ENCODE assay signal across 12 mouse cellular contexts in genomic region chr8:94872576-94872975, GRCm38 (mm10). TPM values are rescaled to one million over a fixed set of nuclear protein-coding genes. Genes with fewer than 3 reads are reported as not detected.
DNase-seq lines count a peak whose midpoint lies in the region; ATAC-seq lines count a peak whose summit lies in the region.
"Had no signal": no experiment of that assay in that cellular context is flagged by ENCODE, and none has a peak within 500 bp of the region (broad histone marks: within the 10 kb centered on the region; RNA-seq: fewer than 3 reads in every experiment).

No protein-coding gene starts in this region.

- 71% methylated on average over 2 of the region's 2 CpGs for WGBS in heart, embryonic 14.5 days
- WGBS in midbrain, embryonic 13.5 days, result 73% methylated on average over 2 of the region's 2 CpGs
- 62% methylated on average over 2 of the region's 2 CpGs for WGBS in midbrain, embryonic 11.5 days
- 88% methylated on average over 2 of the region's 2 CpGs for WGBS in intestine, embryonic 16.5 days

- intact Hi-C loops in heart, postnatal 14 days (cut with DNase I), result no loop called here

- H3K4me2 ChIP-seq in heart, embryonic 14.5 days (ENCODE audit: low read length), result peak overlapping the region; percentile 97
- peak overlapping the region; percentile 19; the same call in 1 of the 2 replicates for H3K4me2 ChIP-seq in midbrain, embryonic 13.5 days (replicated peaks)
- no peak overlapping the region for H3K4me2 ChIP-seq in midbrain, embryonic 11.5 days
- peak overlapping the region; percentile 96 for H3K4me2 ChIP-seq in intestine, embryonic 16.5 days (ENCODE audit: low read depth, low read length)

- H3K4me3 ChIP-seq in heart, embryonic 14.5 days (ENCODE audit: control insufficient read depth in 1 of 2, insufficient read depth in 1 of 2, low read depth in 1 of 2, low read length in 2 of 2), result no peak overlapping the region
- no peak overlapping the region for H3K4me3 ChIP-seq in midbrain, embryonic 13.5 days (replicated peaks)
- H3K4me3 ChIP-seq in midbrain, embryonic 11.5 days (ENCODE audit: low read depth, low read length), result no peak overlapping the region
- peak overlapping the region; percentile 59 for H3K4me3 ChIP-seq in intestine, embryonic 16.5 days (ENCODE audit: low read length)

- H3K9ac ChIP-seq in heart, embryonic 14.5 days (ENCODE audit: low read length), result peak overlapping the region; percentile 21; the same call in 1 of the 2 replicates
- H3K9ac ChIP-seq in midbrain, embryonic 13.5 days (replicated peaks), result no peak overlapping the region
- H3K9ac ChIP-seq in midbrain, embryonic 11.5 days (ENCODE audit: low read length), result no peak overlapping the region
- peak overlapping the region; percentile 70 for H3K9ac ChIP-seq in intestine, embryonic 16.5 days (ENCODE audit: low read depth, low read length)

- peaks cover 45 to 67% of the 10 kb centered on the region in 2 experiments for H3K4me1 ChIP-seq in heart, embryonic 14.5 days (ENCODE audit: control insufficient read depth in 2 of 2, insufficient read depth in 2 of 2, low read length in 2 of 2)
- H3K4me1 ChIP-seq in midbrain, embryonic 13.5 days (replicated peaks), result peaks cover 67% of the 10 kb centered on the region
- peaks cover 17% of the 10 kb centered on the region for H3K4me1 ChIP-seq in midbrain, embryonic 11.5 days (ENCODE audit: control insufficient read depth, insufficient read depth, low read length)
- H3K4me1 ChIP-seq in intestine, embryonic 16.5 days (ENCODE audit: control insufficient read depth, insufficient read depth, low read length), result peaks cover 64% of the 10 kb centered on the region

- no peaks in the 10 kb centered on the region for H3K27me3 ChIP-seq in heart, embryonic 14.5 days (ENCODE audit: control insufficient read depth, insufficient read depth, low read length)
- peaks cover 32% of the 10 kb centered on the region for H3K27me3 ChIP-seq in midbrain, embryonic 13.5 days
- peaks cover 14% of the 10 kb centered on the region for H3K27me3 ChIP-seq in midbrain, embryonic 11.5 days (ENCODE audit: control insufficient read depth, insufficient read depth, low read length)
- H3K27me3 ChIP-seq in intestine, embryonic 16.5 days (replicated peaks; ENCODE audit: control insufficient read depth, insufficient read depth, low read length), result no peaks in the 10 kb centered on the region
- H3K27me3 ChIP-seq: Patski had no signal

- H3K36me3 ChIP-seq in heart, embryonic 14.5 days (ENCODE audit: control insufficient read depth, insufficient read depth, low read length), result peaks cover 8% of the 10 kb centered on the region
- H3K36me3 ChIP-seq in midbrain, embryonic 13.5 days, result 0 out of 2 replicates have a peak, but pooled peaks cover under 1% of the 10 kb centered on the region
- H3K36me3 ChIP-seq in midbrain, embryonic 11.5 days (ENCODE audit: control insufficient read depth, insufficient read depth, low read length), result no peaks in the 10 kb centered on the region
- H3K36me3 ChIP-seq in intestine, embryonic 16.5 days (ENCODE audit: control insufficient read depth, insufficient read depth, low read length), result 0 out of 2 replicates have a peak, but pooled peaks cover 5% of the 10 kb centered on the region

- ATAC-seq in heart, embryonic 14.5 days (ENCODE audit: insufficient number of reproducible peaks, insufficient read depth, low FRiP score, low read depth), result no peak
- ATAC-seq in midbrain, embryonic 13.5 days, result no peak
- no peak for ATAC-seq in midbrain, embryonic 11.5 days (ENCODE audit: low FRiP score)
- ATAC-seq in intestine, embryonic 16.5 days, result no peak
- ATAC-seq: Patski had no signal

- H3K9me3 ChIP-seq in heart, embryonic 14.5 days (ENCODE audit: control insufficient read depth, low read length), result no peaks in the 10 kb centered on the region
- no peaks in the 10 kb centered on the region for H3K9me3 ChIP-seq in midbrain, embryonic 13.5 days
- no peaks in the 10 kb centered on the region for H3K9me3 ChIP-seq in midbrain, embryonic 11.5 days (ENCODE audit: control insufficient read depth, low read length)
- no peaks in the 10 kb centered on the region for H3K9me3 ChIP-seq in intestine, embryonic 16.5 days (ENCODE audit: control insufficient read depth, low read length)

- no peak overlapping the region for H3K27ac ChIP-seq in heart, embryonic 14.5 days (replicated peaks in 1 of 2; ENCODE audit: control insufficient read depth in 1 of 2, insufficient read depth in 1 of 2, low read depth in 2 of 2, low read length in 2 of 2)
- no peak overlapping the region for H3K27ac ChIP-seq in midbrain, embryonic 13.5 days
- no peak overlapping the region for H3K27ac ChIP-seq in midbrain, embryonic 11.5 days (ENCODE audit: low read depth, low read length)
- peak overlapping the region; percentile 92 for H3K27ac ChIP-seq in intestine, embryonic 16.5 days (ENCODE audit: low read length)

- DNase-seq in heart, postnatal 14 days, result no peak
- DNase-seq in midbrain, embryonic 11.5 days (ENCODE audit: low spot score, missing footprints), result no peak
- no peak for DNase-seq in urinary bladder, postnatal 25 days (ENCODE audit: low spot score)
- no peak for DNase-seq in adrenal gland, postnatal 4 days (ENCODE audit: low spot score in 2 of 2)
- DNase-seq: adrenal gland, postnatal 10 days; cerebellum, adult 11 months; lung, adult 2 months; thymus, postnatal 36 days had no signal

RNA-seq across cellular contexts. Expression of gene Dok4, which starts 3.6 kb away (rescaled TPM):
- 27.8 and 28.2 TPM in 2 replicates for polyA plus RNA-seq in heart, embryonic 14.5 days (2014; fragmentation: Nextera tagmentation; extraction: Ambion mirVana)
- 10 to 100 TPM; 23.3 to 26.5 TPM for total RNA-seq in heart, postnatal 14 days (2021)
- polyA plus RNA-seq in midbrain, embryonic 13.5 days (2015; fragmentation: Nextera tagmentation; extraction: Ambion mirVana), result 51.2 and 54.5 TPM in 2 replicates
- polyA plus RNA-seq in midbrain, embryonic 11.5 days (2014; fragmentation: Nextera tagmentation; extraction: Ambion mirVana), result 12.0 and 12.9 TPM in 2 replicates
- 49.6 and 51.5 TPM in 2 replicates for polyA plus RNA-seq in intestine, embryonic 16.5 days (2015; fragmentation: Nextera tagmentation; extraction: Ambion mirVana)
- 10 to 100 TPM; 21.5 to 24.9 TPM for total RNA-seq in adrenal gland, postnatal 4 days (2021)

RNA-seq across cellular contexts. Expression of gene Polr2c, which starts 15.3 kb away (rescaled TPM):
- polyA plus RNA-seq in heart, embryonic 14.5 days (2014; fragmentation: Nextera tagmentation; extraction: Ambion mirVana), result 126 and 129 TPM in 2 replicates
- 10 to 100 TPM; 65.4 to 65.8 TPM for total RNA-seq in heart, postnatal 14 days (2021)
- 133 and 140 TPM in 2 replicates for polyA plus RNA-seq in midbrain, embryonic 13.5 days (2015; fragmentation: Nextera tagmentation; extraction: Ambion mirVana)
- polyA plus RNA-seq in midbrain, embryonic 11.5 days (2014; fragmentation: Nextera tagmentation; extraction: Ambion mirVana), result 160 and 169 TPM in 2 replicates
- 117 and 133 TPM in 2 replicates for polyA plus RNA-seq in intestine, embryonic 16.5 days (2015; fragmentation: Nextera tagmentation; extraction: Ambion mirVana)
- 10 to 100 TPM; 61.4 to 65.6 TPM for total RNA-seq in adrenal gland, postnatal 4 days (2021)

RNA-seq across cellular contexts. Expression of gene Ciapin1, which starts 34.4 kb away (rescaled TPM):
- 72.7 and 80.2 TPM in 2 replicates for polyA plus RNA-seq in heart, embryonic 14.5 days (2014; fragmentation: Nextera tagmentation; extraction: Ambion mirVana)
- 10 to 100 TPM; 76.8 to 92.4 TPM for total RNA-seq in heart, postnatal 14 days (2021)
- polyA plus RNA-seq in midbrain, embryonic 13.5 days (2015; fragmentation: Nextera tagmentation; extraction: Ambion mirVana), result 202 and 203 TPM in 2 replicates
- polyA plus RNA-seq in midbrain, embryonic 11.5 days (2014; fragmentation: Nextera tagmentation; extraction: Ambion mirVana), result 134 and 154 TPM in 2 replicates
- 79.1 and 90.1 TPM in 2 replicates for polyA plus RNA-seq in intestine, embryonic 16.5 days (2015; fragmentation: Nextera tagmentation; extraction: Ambion mirVana)
- total RNA-seq in adrenal gland, postnatal 4 days (2021), result 10 to 100 TPM; 84.1 to 89.3 TPM

RNA-seq across cellular contexts. Expression of gene Coq9, which starts 34.5 kb away (rescaled TPM):
- polyA plus RNA-seq in heart, embryonic 14.5 days (2014; fragmentation: Nextera tagmentation; extraction: Ambion mirVana), result 175 and 181 TPM in 2 replicates
- 100 to 1,000 TPM; 400 to 427 TPM for total RNA-seq in heart, postnatal 14 days (2021)
- polyA plus RNA-seq in midbrain, embryonic 13.5 days (2015; fragmentation: Nextera tagmentation; extraction: Ambion mirVana), result 56.1 and 61.6 TPM in 2 replicates
- polyA plus RNA-seq in midbrain, embryonic 11.5 days (2014; fragmentation: Nextera tagmentation; extraction: Ambion mirVana), result 49.4 and 51.5 TPM in 2 replicates
- 142 and 145 TPM in 2 replicates for polyA plus RNA-seq in intestine, embryonic 16.5 days (2015; fragmentation: Nextera tagmentation; extraction: Ambion mirVana)
- 100 to 1,000 TPM; 128 to 144 TPM for total RNA-seq in adrenal gland, postnatal 4 days (2021)

RNA-seq across cellular contexts. Expression of gene Ccdc102a, which starts 45.3 kb away (rescaled TPM):
- polyA plus RNA-seq in heart, embryonic 14.5 days (2014; fragmentation: Nextera tagmentation; extraction: Ambion mirVana), result 20.8 and 25.8 TPM in 2 replicates
- 10 to 100 TPM; 10.8 to 10.9 TPM for total RNA-seq in heart, postnatal 14 days (2021)
- 4.0 and 6.0 TPM in 2 replicates for polyA plus RNA-seq in midbrain, embryonic 13.5 days (2015; fragmentation: Nextera tagmentation; extraction: Ambion mirVana)
- 13.5 and 15.9 TPM in 2 replicates for polyA plus RNA-seq in midbrain, embryonic 11.5 days (2014; fragmentation: Nextera tagmentation; extraction: Ambion mirVana)
- 10.9 and 11.5 TPM in 2 replicates for polyA plus RNA-seq in intestine, embryonic 16.5 days (2015; fragmentation: Nextera tagmentation; extraction: Ambion mirVana)
- 10 to 100 TPM; 13.3 to 14.0 TPM for total RNA-seq in adrenal gland, postnatal 4 days (2021)

Comparison
In these comparisons a context has a peak if more than half of its experiments do, and no peak if none do; other contexts are left out.
1. H3K9ac ChIP-seq: peak in heart, embryonic 14.5 days (single experiment) and intestine, embryonic 16.5 days (single experiment); none in midbrain, embryonic 13.5 days (single experiment) and midbrain, embryonic 11.5 days (single experiment).